Mouse (Mus musculus) heart, adult 2 months (tissue): ENCODE results near the gene Rbms1.

Experiments
- CTCF ChIP-seq: fragments of 200-600 bp; IDR thresholded peaks from 2 replicates; pipeline ENCODE4 v1.8.1; 2022; ENCODE audit warnings: antibody characterized with exemption, mild to moderate bottlenecking, moderate library complexity
- EP300 ChIP-seq: fragments of 200-500 bp; IDR thresholded peaks from 2 replicates; pipeline ENCODE4 v1.6.1; 2011; ENCODE audit warnings: low read depth, low read length, control low read depth; ENCODE audit not compliant: insufficient read depth
- POLR2A ChIP-seq: fragments of 200-500 bp; IDR thresholded peaks from 2 replicates; pipeline ENCODE4 v1.6.1; 2011; ENCODE audit warnings: mild to moderate bottlenecking, low read depth, low read length, control low read depth; ENCODE audit not compliant: insufficient read depth

GRCm38 (mm10) chr2:60801571-60802155 lies 161.3 kb downstream of the Rbms1 start:
- TF ChIP-seq POLR2A (no peak), CTCF (no peak), EP300 (no peak)
